Mouse (Mus musculus) forebrain, embryonic 16.5 days (tissue): ENCODE measurements around the gene Slc6a9. TPM values are rescaled to one million over a fixed set of nuclear protein-coding genes. Genes with fewer than 3 reads are reported as not detected.

ENCODE experiments used
- ATAC-seq: fragments of 200-750 bp; cut with Nextera tagmentation; 2 replicates; pipeline ENCODE4 v1.8.0; 2017; ENCODE audit warnings: mild to moderate bottlenecking, moderate library complexity
- H3K27ac ChIP-seq: fragments of 300-500 bp; sonication (generic); 2 replicates; pipeline ENCODE4 v1.5.1; 2014; ENCODE audit warnings: low read length, control low read depth
- H3K27me3 ChIP-seq: fragments of 300-500 bp; sonication (generic); replicated peaks from 2 replicates; pipeline ENCODE4 v1.6.1; 2014; ENCODE audit warnings: low read length; ENCODE audit not compliant: control insufficient read depth, insufficient read depth
- H3K36me3 ChIP-seq: fragments of 300-500 bp; sonication (generic); 2 replicates; pipeline ENCODE4 v1.6.1; 2014; ENCODE audit not compliant: control insufficient read depth, insufficient read depth
- H3K4me1 ChIP-seq: fragments of 300-500 bp; sonication (generic); replicated peaks from 2 replicates; pipeline ENCODE4 v1.6.1; 2014; ENCODE audit warnings: low read length; ENCODE audit not compliant: control insufficient read depth, insufficient read depth
- H3K4me2 ChIP-seq: fragments of 300-500 bp; sonication (generic); 2 replicates; pipeline ENCODE4 v1.6.1; 2014; ENCODE audit warnings: mild to moderate bottlenecking, low read length, control low read depth
- H3K4me3 ChIP-seq: fragments of 300-500 bp; sonication (generic); replicated peaks from 2 replicates; pipeline ENCODE4 v1.5.1; 2014; ENCODE audit warnings: mild to moderate bottlenecking, low read length, control low read depth
- H3K9ac ChIP-seq: fragments of 300-500 bp; sonication (generic); replicated peaks from 2 replicates; pipeline ENCODE4 v1.6.1; 2014; ENCODE audit warnings: low read depth, low read length, control low read depth
- H3K9me3 ChIP-seq: fragments of 300-500 bp; sonication (generic); 2 replicates; pipeline ENCODE4 v1.6.1; 2016; ENCODE audit warnings: low read length; ENCODE audit not compliant: control insufficient read depth
- WGBS: fragments of 180-500 bp; shearing (Covaris S2); extraction: QIAGEN DNeasy Blood & Tissue Kit; methylation state at CpG from one replicate; pipeline ENCODE4 v1.1.7; 2014; 5-methylcytosine and 5-hydroxymethylcytosine counted together
- polyA plus RNA-seq: library from polyadenylated mRNA; unstranded; fragments of >200 nt; fragmentation: Nextera tagmentation; extraction: Ambion mirVana; gene quantifications from 2 replicates; pipeline ENCODE4 v1.2.1, GENCODE M21; 2015

Slc6a9 gene
- polyA plus RNA-seq, 1 experiment from 2014 or later = 16.2 TPM

- Histone ChIP-seq H3K36me3 (no peaks in the 10 kb centered on the region), H3K9ac (peak overlapping the region; percentile 79), H3K4me3 (peak overlapping the region; percentile 79), H3K4me2 (peak overlapping the region; percentile 98), H3K9me3 (no peaks in the 10 kb centered on the region), H3K4me1 (peaks cover 11% of the 10 kb centered on the region), H3K27ac (peak overlapping the region; percentile 77), H3K27me3 (no peaks in the 10 kb centered on the region)
- under 1% methylated on average over 45 of the region's 48 CpGs for WGBS
- ATAC-seq = peak; percentile 92
Observed at GRCm38 (mm10) chr4:117836204-117836767, 2.0 kb downstream of the Slc6a9 start.

GRCm38 (mm10) chr4:117837271-117837670 lies 3.0 kb downstream of the Slc6a9 start:
- peaks cover 11% of the 10 kb centered on the region for H3K4me1 ChIP-seq
- H3K9me3 ChIP-seq = no peaks in the 10 kb centered on the region
- no peaks in the 10 kb centered on the region for H3K27me3 ChIP-seq
- no peak overlapping the region for H3K27ac ChIP-seq
- WGBS = 68% methylated on average over 4 of the region's 4 CpGs
- no peak overlapping the region for H3K9ac ChIP-seq
- H3K4me2 ChIP-seq = no peak overlapping the region
- ATAC-seq = no peak
- no peak overlapping the region for H3K4me3 ChIP-seq
- H3K36me3 ChIP-seq = no peaks in the 10 kb centered on the region

GRCm38 (mm10) chr4:117839366-117839765 lies 5.1 kb downstream of the Slc6a9 start:
- H3K9ac ChIP-seq = no peak overlapping the region
- no peaks in the 10 kb centered on the region for H3K27me3 ChIP-seq
- no peaks in the 10 kb centered on the region for H3K9me3 ChIP-seq
- H3K27ac ChIP-seq = no peak overlapping the region
- no peak overlapping the region for H3K4me3 ChIP-seq
- H3K4me1 ChIP-seq = peaks cover 10% of the 10 kb centered on the region
- H3K36me3 ChIP-seq = no peaks in the 10 kb centered on the region
- H3K4me2 ChIP-seq = no peak overlapping the region
- no peak for ATAC-seq
- 79% methylated on average over 6 of the region's 6 CpGs for WGBS

- WGBS = 89% methylated on average over 5 of the region's 5 CpGs
- Histone ChIP-seq H3K9ac (no peak overlapping the region), H3K4me2 (no peak overlapping the region)
Observed at GRCm38 (mm10) chr4:117840821-117841220, 6.5 kb downstream of the Slc6a9 start.

GRCm38 (mm10) chr4:117841566-117841965 lies 7.3 kb downstream of the Slc6a9 start:
- WGBS = 77% methylated on average over 3 of the region's 3 CpGs

More at GRCm38 (mm10) chr4:117840821-117841220, 6.5 kb downstream of the Slc6a9 start:
- Histone ChIP-seq H3K27me3 (no peaks in the 10 kb centered on the region), H3K27ac (no peak overlapping the region), H3K4me3 (no peak overlapping the region), H3K9me3 (no peaks in the 10 kb centered on the region), H3K36me3 (no peaks in the 10 kb centered on the region), H3K4me1 (no peaks in the 10 kb centered on the region)
- no peak for ATAC-seq

GRCm38 (mm10) chr4:117843101-117843500 lies 8.8 kb downstream of the Slc6a9 start:
- Histone ChIP-seq H3K27ac (no peak overlapping the region), H3K4me1 (no peaks in the 10 kb centered on the region), H3K9me3 (no peaks in the 10 kb centered on the region), H3K36me3 (no peaks in the 10 kb centered on the region), H3K9ac (no peak overlapping the region), H3K4me3 (no peak overlapping the region), H3K4me2 (no peak overlapping the region), H3K27me3 (no peaks in the 10 kb centered on the region)
- ATAC-seq = no peak
- WGBS = 89% methylated on average over 5 of the region's 5 CpGs

More at GRCm38 (mm10) chr4:117841566-117841965, 7.3 kb downstream of the Slc6a9 start:
- Histone ChIP-seq H3K27ac (no peak overlapping the region), H3K4me1 (no peaks in the 10 kb centered on the region), H3K9ac (no peak overlapping the region), H3K27me3 (no peaks in the 10 kb centered on the region), H3K4me3 (no peak overlapping the region), H3K4me2 (no peak overlapping the region), H3K9me3 (no peaks in the 10 kb centered on the region), H3K36me3 (no peaks in the 10 kb centered on the region)
- no peak for ATAC-seq

- Histone ChIP-seq H3K4me2 (no peak overlapping the region), H3K9me3 (no peaks in the 10 kb centered on the region), H3K4me1 (no peaks in the 10 kb centered on the region; the same call in 1 of the 2 replicates), H3K27me3 (no peaks in the 10 kb centered on the region), H3K36me3 (no peaks in the 10 kb centered on the region), H3K9ac (no peak overlapping the region), H3K4me3 (no peak overlapping the region), H3K27ac (no peak overlapping the region)
- WGBS = 86% methylated on average over 5 of the region's 5 CpGs
- ATAC-seq = no peak
Observed at GRCm38 (mm10) chr4:117844467-117844866, 10.2 kb downstream of the Slc6a9 start.

- Histone ChIP-seq H3K27me3 (no peaks in the 10 kb centered on the region), H3K9me3 (no peaks in the 10 kb centered on the region), H3K4me2 (no peak overlapping the region), H3K4me3 (no peak overlapping the region), H3K4me1 (no peaks in the 10 kb centered on the region; the same call in 1 of the 2 replicates), H3K36me3 (no peaks in the 10 kb centered on the region), H3K9ac (no peak overlapping the region), H3K27ac (no peak overlapping the region)
- 80% methylated on average over 11 of the region's 11 CpGs for WGBS
- ATAC-seq = no peak
Observed at GRCm38 (mm10) chr4:117845316-117845715, 11.0 kb downstream of the Slc6a9 start.

GRCm38 (mm10) chr4:117846261-117846660 lies 12.0 kb downstream of the Slc6a9 start:
- Histone ChIP-seq H3K36me3 (no peaks in the 10 kb centered on the region), H3K4me3 (no peak overlapping the region), H3K27me3 (no peaks in the 10 kb centered on the region), H3K4me2 (no peak overlapping the region), H3K4me1 (no peaks in the 10 kb centered on the region; the same call in 1 of the 2 replicates), H3K9ac (no peak overlapping the region), H3K27ac (no peak overlapping the region), H3K9me3 (no peaks in the 10 kb centered on the region)
- no peak for ATAC-seq
- 94% methylated on average over 4 of the region's 4 CpGs for WGBS

GRCm38 (mm10) chr4:117847011-117847410 lies 12.7 kb downstream of the Slc6a9 start:
- Histone ChIP-seq H3K4me1 (no peaks in the 10 kb centered on the region; the same call in 1 of the 2 replicates), H3K36me3 (no peaks in the 10 kb centered on the region), H3K4me3 (no peak overlapping the region), H3K9ac (no peak overlapping the region), H3K27ac (no peak overlapping the region), H3K27me3 (no peaks in the 10 kb centered on the region), H3K4me2 (no peak overlapping the region), H3K9me3 (no peaks in the 10 kb centered on the region)
- WGBS = 13% methylated on average over 2 of the region's 2 CpGs
- no peak for ATAC-seq
